Mouse (Mus musculus) gastrocnemius, adult 2 months (tissue): ENCODE results near the gene 1500009C09Rik. TPM values are rescaled to one million over a fixed set of nuclear protein-coding genes. Genes with fewer than 3 reads are reported as not detected.

Experiments used
- DNase-seq: peaks from one replicate; pipeline ENCODE4 v3.0.0; 2022
- H3K27ac ChIP-seq: fragments of 200-600 bp; 2 replicates; pipeline ENCODE4 v1.8.1; 2022; ENCODE audit warnings: mild to moderate bottlenecking
- H3K4me3 ChIP-seq: fragments of 200-600 bp; 2 replicates; pipeline ENCODE4 v1.8.1; 2022; ENCODE audit warnings: mild to moderate bottlenecking, moderate library complexity
- CTCF ChIP-seq: fragments of 200-600 bp; IDR thresholded peaks from 2 replicates; pipeline ENCODE4 v1.8.1; 2022; ENCODE audit warnings: antibody characterized with exemption, mild to moderate bottlenecking, moderate library complexity
- intact Hi-C: fragments of 180-260 bp; cut with DNase I; formaldehyde crosslinking; loops from one replicate; pipeline ENCODE4 v1.15.1; 2025
- long read RNA-seq, 2 experiments: library from polyadenylated mRNA; stranded (forward); transcript quantifications; one replicate each; pipeline ENCODE4 v2.0.0; 2021
- total RNA-seq, 2 experiments: library from RNA; stranded (reverse); gene quantifications; 2 replicates each; pipeline ENCODE4 v1.2.3; 2021

The 1500009C09Rik gene
- total RNA-seq = not detected
- long read RNA-seq, experiment 1 = 0 reads
- long read RNA-seq, experiment 2 = 0 reads

- TF ChIP-seq CTCF = no peak
- intact Hi-C loops = no loop called here
- H3K27ac ChIP-seq = no peak within 1 kb of the TSS
Observed at GRCm38 (mm10) chr15:82252097-82252496, at the start of gene 1500009C09Rik. 1500009C09Rik (plus strand) TSS chr15:82252397.

GRCm38 (mm10) chr15:82203090-82203489 is 49.1 kb upstream of the 1500009C09Rik start:
- H3K27ac ChIP-seq = no peak overlapping the region
- intact Hi-C loops = no loop called here
- no peak overlapping the region for H3K4me3 ChIP-seq
- TF ChIP-seq CTCF = no peak
- DNase-seq = no peak

More at GRCm38 (mm10) chr15:82252097-82252496, at the start of gene 1500009C09Rik:
- H3K4me3 ChIP-seq = no peak within 1 kb of the TSS
- DNase-seq = no peak

- Histone ChIP-seq H3K4me3 (no peak overlapping the region), H3K27ac (no peak overlapping the region)
- TF ChIP-seq CTCF = no peak
- DNase-seq = no peak
- intact Hi-C loops = no loop called here
Observed at GRCm38 (mm10) chr15:82203611-82204351, 48.4 kb upstream of the 1500009C09Rik start.

- intact Hi-C loops = no loop called here
- Histone ChIP-seq H3K27ac (no peak overlapping the region), H3K4me3 (no peak overlapping the region)
- DNase-seq = no peak
- no peak for TF ChIP-seq CTCF
Observed at GRCm38 (mm10) chr15:82204680-82205371, 47.4 kb upstream of the 1500009C09Rik start.

- no peak for TF ChIP-seq CTCF
- intact Hi-C loops = no loop called here
- no peak overlapping the region for H3K4me3 ChIP-seq
Observed at GRCm38 (mm10) chr15:82206365-82207104, 45.7 kb upstream of the 1500009C09Rik start.

GRCm38 (mm10) chr15:82207105-82207459 is 45.1 kb upstream of the 1500009C09Rik start:
- intact Hi-C loops = no loop called here
- no peak for TF ChIP-seq CTCF
- no peak overlapping the region for H3K4me3 ChIP-seq

More at GRCm38 (mm10) chr15:82206365-82207104, 45.7 kb upstream of the 1500009C09Rik start:
- DNase-seq = peak; percentile 92
- no peak overlapping the region for H3K27ac ChIP-seq

GRCm38 (mm10) chr15:82207504-82208219 is 44.5 kb upstream of the 1500009C09Rik start:
- no peak overlapping the region for H3K4me3 ChIP-seq
- intact Hi-C loops = no loop called here

More at GRCm38 (mm10) chr15:82207105-82207459, 45.1 kb upstream of the 1500009C09Rik start:
- H3K27ac ChIP-seq = no peak overlapping the region
- no peak for DNase-seq

GRCm38 (mm10) chr15:82208307-82208706 is 43.9 kb upstream of the 1500009C09Rik start:
- H3K4me3 ChIP-seq = no peak overlapping the region
- intact Hi-C loops = no loop called here
- no peak overlapping the region for H3K27ac ChIP-seq
- no peak for TF ChIP-seq CTCF
- no peak for DNase-seq

More at GRCm38 (mm10) chr15:82207504-82208219, 44.5 kb upstream of the 1500009C09Rik start:
- no peak for TF ChIP-seq CTCF
- H3K27ac ChIP-seq = no peak overlapping the region
- DNase-seq = no peak

GRCm38 (mm10) chr15:82209295-82210050 is 42.7 kb upstream of the 1500009C09Rik start:
- no peak for DNase-seq
- Histone ChIP-seq H3K4me3 (no peak overlapping the region), H3K27ac (no peak overlapping the region)
- no peak for TF ChIP-seq CTCF
- intact Hi-C loops = no loop called here

GRCm38 (mm10) chr15:82210801-82211200 is 41.4 kb upstream of the 1500009C09Rik start:
- DNase-seq = no peak
- TF ChIP-seq CTCF = no peak
- intact Hi-C loops = no loop called here
- Histone ChIP-seq H3K4me3 (no peak overlapping the region), H3K27ac (no peak overlapping the region)

GRCm38 (mm10) chr15:82211281-82211680 is 40.9 kb upstream of the 1500009C09Rik start:
- Histone ChIP-seq H3K4me3 (peak overlapping the region; percentile 68; the same call in 1 of the 2 replicates), H3K27ac (no peak overlapping the region)
- intact Hi-C loops = no loop called here
- no peak for DNase-seq
- TF ChIP-seq CTCF = no peak
